Mouse (Mus musculus) gastrocnemius, adult 2 months (tissue): ENCODE measurements around the gene Hal. TPM values are rescaled to one million over a fixed set of nuclear protein-coding genes. Genes with fewer than 3 reads are reported as not detected.

ENCODE experiments used
- DNase-seq: peaks from one replicate; pipeline ENCODE4 v3.0.0; 2022
- H3K27ac ChIP-seq: fragments of 200-600 bp; 2 replicates; pipeline ENCODE4 v1.8.1; 2022; ENCODE audit warnings: mild to moderate bottlenecking
- H3K4me3 ChIP-seq: fragments of 200-600 bp; 2 replicates; pipeline ENCODE4 v1.8.1; 2022; ENCODE audit warnings: mild to moderate bottlenecking, moderate library complexity
- CTCF ChIP-seq: fragments of 200-600 bp; IDR thresholded peaks from 2 replicates; pipeline ENCODE4 v1.8.1; 2022; ENCODE audit warnings: antibody characterized with exemption, mild to moderate bottlenecking, moderate library complexity
- intact Hi-C: fragments of 180-260 bp; cut with DNase I; formaldehyde crosslinking; loops from one replicate; pipeline ENCODE4 v1.15.1; 2025
- total RNA-seq, 2 experiments: library from RNA; stranded (reverse); gene quantifications; 2 replicates each; pipeline ENCODE4 v1.2.3; 2021

Hal gene
- total RNA-seq, 2 experiments from 2014 or later = 0.05 to 0.25 TPM

- no peak for DNase-seq
- no peak for TF ChIP-seq CTCF
These were observed 30.6 kb downstream of the Hal start for GRCm38 (mm10) chr10:93519159-93519558.

DNA sequence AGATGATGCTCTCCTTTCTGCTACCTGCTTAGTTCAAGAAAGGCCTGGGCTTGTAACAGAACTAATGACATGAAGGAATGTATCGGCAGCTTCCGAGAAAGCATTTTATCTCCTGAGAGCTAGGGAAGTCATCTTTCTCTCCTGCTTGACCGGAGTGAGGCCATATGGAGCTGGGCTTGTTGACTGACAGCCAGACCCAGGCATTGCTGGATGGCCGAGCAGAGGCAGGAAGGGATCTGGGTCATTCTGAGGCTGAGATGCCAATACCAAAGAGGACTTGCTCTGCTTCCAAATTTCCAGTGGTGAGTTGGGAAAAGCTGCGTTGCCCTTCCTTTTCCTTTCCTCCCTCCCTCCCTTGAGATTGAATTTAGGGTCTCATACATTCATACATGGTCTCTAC, 31.2 kb downstream of the Hal start:
- intact Hi-C loops = no loop called here
- TF ChIP-seq CTCF = no peak
- no peak overlapping the region for H3K4me3 ChIP-seq
- H3K27ac ChIP-seq = no peak overlapping the region
- DNase-seq = no peak

More at GRCm38 (mm10) chr10:93519159-93519558, 30.6 kb downstream of the Hal start:
- H3K4me3 ChIP-seq = no peak overlapping the region
- intact Hi-C loops = no loop called here
- no peak overlapping the region for H3K27ac ChIP-seq

GRCm38 (mm10) chr10:93520994-93521393, 32.4 kb downstream of the Hal start:
- H3K4me3 ChIP-seq = no peak overlapping the region
- TF ChIP-seq CTCF = no peak
- no peak for DNase-seq
- intact Hi-C loops = no loop called here
- H3K27ac ChIP-seq = no peak overlapping the region

GRCm38 (mm10) chr10:93525329-93525728, 36.8 kb downstream of the Hal start:
- TF ChIP-seq CTCF = no peak
- Histone ChIP-seq H3K27ac (no peak overlapping the region), H3K4me3 (no peak overlapping the region)
- DNase-seq = no peak
- intact Hi-C loops = no loop called here

GRCm38 (mm10) chr10:93538287-93538686, 49.7 kb downstream of the Hal start:
- intact Hi-C loops = no loop called here
- TF ChIP-seq CTCF = no peak
- H3K4me3 ChIP-seq = no peak overlapping the region
- no peak for DNase-seq
- H3K27ac ChIP-seq = no peak overlapping the region

DNA sequence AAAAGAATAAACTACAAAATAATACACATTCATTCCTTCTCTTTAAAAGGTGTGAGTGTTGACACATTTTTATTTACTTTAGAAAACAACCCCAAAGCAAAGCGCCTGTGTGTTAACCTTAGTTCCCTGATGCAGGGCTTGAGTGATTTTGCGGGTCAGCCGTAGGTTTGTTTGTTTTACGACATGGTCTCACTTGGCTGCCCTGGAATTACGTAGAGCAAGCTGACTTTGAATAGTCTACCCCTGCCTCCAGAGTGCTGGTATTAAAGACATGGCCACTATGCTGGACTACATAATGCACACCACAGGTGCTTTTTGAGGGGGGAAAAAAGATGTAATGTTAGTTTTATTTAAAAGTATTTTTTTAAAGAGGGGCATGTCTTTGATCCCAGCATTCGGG, 50.2 kb downstream of the Hal start:
- no peak for DNase-seq
- no peak overlapping the region for H3K4me3 ChIP-seq
- TF ChIP-seq CTCF = no peak
- no peak overlapping the region for H3K27ac ChIP-seq
- intact Hi-C loops = no loop called here

GRCm38 (mm10) chr10:93539775-93540430, 51.3 kb downstream of the Hal start, which contains the start of gene Amdhd1:
Amdhd1 (minus strand) TSS chr10:93540033.
- Histone ChIP-seq H3K27ac (peak within 1 kb of the TSS; percentile 32; the same call in 1 of the 2 replicates), H3K4me3 (peak within 1 kb of the TSS; percentile 79)
- peak; percentile 90 for DNase-seq
- intact Hi-C loops = loop anchor here (10.0 kb wide), 1 partner anchor 495 kb away; no protein-coding TSS in a partner anchor
- TF ChIP-seq CTCF = peak; percentile 67

DNA sequence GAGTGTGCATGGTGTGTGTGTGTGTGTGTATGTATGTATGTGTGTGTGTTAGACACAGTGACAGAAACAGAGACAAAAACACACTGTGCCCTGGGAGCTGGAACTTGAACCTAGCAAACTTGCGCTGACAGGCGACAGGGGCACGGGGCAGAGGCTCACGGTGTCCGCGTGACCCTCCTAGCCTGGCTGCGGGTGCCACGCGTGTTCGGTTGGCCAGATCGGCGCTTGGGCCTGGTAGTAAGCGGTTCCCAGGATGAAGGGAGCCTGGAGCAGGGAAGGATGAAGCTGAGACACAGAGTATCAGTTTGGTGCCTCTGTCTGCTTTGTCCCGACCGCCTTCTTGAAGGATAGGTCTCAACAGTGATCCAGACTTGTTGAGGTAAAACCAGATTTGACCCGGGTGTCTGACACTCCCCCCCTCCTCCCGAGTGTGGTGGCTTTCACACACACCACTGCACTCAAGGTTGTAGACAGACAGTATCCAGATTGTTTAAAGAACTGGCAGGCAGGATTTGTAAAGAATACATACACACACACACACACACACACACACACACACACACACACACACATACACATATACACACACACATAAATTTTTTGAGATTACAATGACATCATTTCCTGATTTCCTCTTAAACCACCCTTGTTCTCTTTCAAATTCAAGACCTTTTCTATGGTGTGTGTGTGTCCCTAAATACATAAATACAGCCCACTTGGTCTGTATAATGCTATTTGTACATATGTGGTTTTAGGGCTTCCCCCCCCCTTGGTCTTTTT, 52.1 kb downstream of the Hal start, which contains the start of gene Ccdc38:
Gene Ccdc38 (plus strand): TSS at position 202 of the 780 bp plus-strand sequence.
- intact Hi-C loops = loop anchor here (10.0 kb wide), 1 partner anchor 496 kb away; no protein-coding TSS in a partner anchor
- peak within 1 kb of the TSS; percentile 32; the same call in 1 of the 2 replicates for H3K27ac ChIP-seq
- TF ChIP-seq CTCF = no peak
- H3K4me3 ChIP-seq = peak within 1 kb of the TSS; percentile 79
- peak; percentile 37 for DNase-seq

GRCm38 (mm10) chr10:93541585-93541984, 53.0 kb downstream of the Hal start:
- H3K4me3 ChIP-seq = no peak overlapping the region
- no peak for DNase-seq
- no peak overlapping the region for H3K27ac ChIP-seq
- intact Hi-C loops = loop anchor here (10.0 kb wide), 1 partner anchor 497 kb away; no protein-coding TSS in a partner anchor
- no peak for TF ChIP-seq CTCF

GRCm38 (mm10) chr10:93542356-93542755, 53.8 kb downstream of the Hal start:
- DNase-seq = no peak
- intact Hi-C loops = loop anchor here (10.0 kb wide), 1 partner anchor 498 kb away; no protein-coding TSS in a partner anchor
- Histone ChIP-seq H3K27ac (no peak overlapping the region), H3K4me3 (no peak overlapping the region)
- no peak for TF ChIP-seq CTCF

DNA sequence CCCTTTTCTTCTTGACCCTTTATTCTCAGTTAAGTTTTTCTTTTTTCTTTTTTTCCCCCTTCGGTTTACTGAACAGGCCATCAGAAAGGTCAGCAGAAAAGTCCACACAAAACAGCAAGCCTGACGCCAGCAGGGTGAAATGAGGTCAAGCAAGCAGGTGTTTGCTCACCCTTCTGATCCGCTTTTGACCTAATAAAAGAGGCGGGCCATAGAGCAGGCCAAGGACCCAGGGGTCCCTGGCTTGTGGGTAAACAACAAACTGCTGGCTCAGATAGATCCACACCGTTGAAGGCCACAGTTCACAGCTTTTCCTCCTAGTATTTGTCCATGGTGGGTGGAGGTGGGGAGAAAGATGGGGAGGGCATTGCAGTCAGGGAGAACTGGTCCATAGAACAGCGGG, 54.6 kb downstream of the Hal start:
- Histone ChIP-seq H3K27ac (no peak overlapping the region), H3K4me3 (no peak overlapping the region)
- TF ChIP-seq CTCF = no peak
- DNase-seq = no peak
- intact Hi-C loops = loop anchor here (10.0 kb wide), 1 partner anchor 498 kb away; no protein-coding TSS in a partner anchor

- no peak overlapping the region for H3K4me3 ChIP-seq
- intact Hi-C loops = loop anchor here (10.0 kb wide), 1 partner anchor 499 kb away; no protein-coding TSS in a partner anchor
- no peak for DNase-seq
These were observed 55.6 kb downstream of the Hal start for GRCm38 (mm10) chr10:93544172-93544571.

More at GRCm38 (mm10) chr10:93544172-93544571, 55.6 kb downstream of the Hal start:
- TF ChIP-seq CTCF = no peak
- no peak overlapping the region for H3K27ac ChIP-seq
